Mouse (Mus musculus) lung, postnatal 0 days (tissue): ENCODE measurements around the gene Hspa1a. TPM values are rescaled to one million over a fixed set of nuclear protein-coding genes. Genes with fewer than 3 reads are reported as not detected.
A peak's percentile ranks its signal among the peaks of the same experiment; 100 is the strongest.

Source experiments
- ATAC-seq: fragments of 200-750 bp; cut with Nextera tagmentation; 2 replicates; pipeline ENCODE4 v1.8.0; 2017; ENCODE audit warnings: moderate library complexity
- DNase-seq: peaks from one replicate; pipeline ENCODE4 v3.0.0-alpha.2; 2016; ENCODE audit warnings: low spot score
- H3K27ac ChIP-seq: fragments of 300-500 bp; sonication (generic); 2 replicates; pipeline ENCODE4 v1.5.1; 2014; ENCODE audit warnings: antibody characterized with exemption, mild to moderate bottlenecking, low read length, mixed read lengths
- H3K27me3 ChIP-seq: fragments of 300-500 bp; sonication (generic); replicated peaks from 2 replicates; pipeline ENCODE4 v1.6.1; 2014; ENCODE audit warnings: low read length, mixed read lengths; ENCODE audit not compliant: insufficient read depth
- H3K36me3 ChIP-seq: fragments of 300-500 bp; sonication (generic); 2 replicates; pipeline ENCODE4 v1.6.1; 2014; ENCODE audit warnings: low read length, mixed read lengths; ENCODE audit not compliant: insufficient read depth
- H3K4me1 ChIP-seq: fragments of 300-500 bp; sonication (generic); 2 replicates; pipeline ENCODE4 v1.6.1; 2014; ENCODE audit warnings: antibody characterized with exemption, low read depth, low read length, mixed read lengths; ENCODE audit not compliant: insufficient read depth
- H3K4me2 ChIP-seq: fragments of 300-500 bp; sonication (generic); replicated peaks from 2 replicates; pipeline ENCODE4 v1.6.1; 2014; ENCODE audit warnings: low read depth, mild to moderate bottlenecking, low read length, moderate library complexity, mixed read lengths
- H3K4me3 ChIP-seq: fragments of 300-500 bp; sonication (generic); 2 replicates; pipeline ENCODE4 v1.5.1; 2014; ENCODE audit warnings: low read depth, low read length
- H3K9ac ChIP-seq: fragments of 300-500 bp; sonication (generic); replicated peaks from 2 replicates; pipeline ENCODE4 v1.6.1; 2014; ENCODE audit warnings: low read depth, mild to moderate bottlenecking
- H3K9me3 ChIP-seq: fragments of 300-500 bp; sonication (generic); 2 replicates; pipeline ENCODE4 v1.6.1; 2016; ENCODE audit warnings: low read length, mixed read lengths
- CTCF ChIP-seq: IDR thresholded peaks from 2 replicates; pipeline ENCODE4 v1.5.1; 2016; ENCODE audit warnings: antibody characterized with exemption, mild to moderate bottlenecking
- EP300 ChIP-seq: IDR thresholded peaks from 2 replicates; pipeline ENCODE4 v1.6.1; 2016; ENCODE audit warnings: antibody characterized with exemption, mild to moderate bottlenecking, control low read depth
- WGBS: fragments of 180-500 bp; shearing (Covaris S2); extraction: QIAGEN DNeasy Blood & Tissue Kit; methylation state at CpG from one replicate; pipeline ENCODE4 v1.1.7; 2014; 5-methylcytosine and 5-hydroxymethylcytosine counted together
- polyA plus RNA-seq: library from polyadenylated mRNA; unstranded; fragments of >200 nt; fragmentation: Nextera tagmentation; extraction: Ambion mirVana; gene quantifications from 2 replicates; pipeline ENCODE4 v1.2.1, GENCODE M21; 2015

Hspa1a gene
- polyA plus RNA-seq, 1 experiment from 2014 or later: 8.2 TPM

GRCm38 (mm10) chr17:34931061-34931734, 40.8 kb downstream of the Hspa1a start, which contains the start of gene Neu1:
Gene Neu1 (plus strand): TSS chr17:34931253.
- WGBS: 0% methylated on average over 37 of the region's 38 CpGs
- TF ChIP-seq CTCF (peak; percentile 85), EP300 (peak; percentile 44; the same call in 1 of the 2 replicates)
- H3K4me3 ChIP-seq: peak within 1 kb of the TSS; percentile 60

GRCm38 (mm10) chr17:34928841-34929240, 43.1 kb downstream of the Hspa1a start:
- no peaks in the 10 kb centered on the region for H3K27me3 ChIP-seq
- no peak overlapping the region for H3K4me3 ChIP-seq
- no peaks in the 10 kb centered on the region for H3K9me3 ChIP-seq
- DNase-seq (no peak), ATAC-seq (no peak)
- H3K9ac ChIP-seq: no peak overlapping the region
- no peak overlapping the region for H3K27ac ChIP-seq
- H3K4me2 ChIP-seq: no peak overlapping the region
- no peaks in the 10 kb centered on the region for H3K36me3 ChIP-seq
- H3K4me1 ChIP-seq: peaks cover 7% of the 10 kb centered on the region; the same call in 1 of the 2 replicates
- 36% methylated on average over 4 of the region's 4 CpGs for WGBS
- no peak for TF ChIP-seq EP300
- TF ChIP-seq CTCF: no peak

More at GRCm38 (mm10) chr17:34931061-34931734, 40.8 kb downstream of the Hspa1a start, which contains the start of gene Neu1:
- peaks cover 7% of the 10 kb centered on the region; the same call in 1 of the 2 replicates for H3K4me1 ChIP-seq
- H3K36me3 ChIP-seq: 0 out of 2 replicates have a peak, but pooled peaks cover 2% of the 10 kb centered on the region
- peak within 1 kb of the TSS; percentile 91 for H3K4me2 ChIP-seq
- H3K27ac ChIP-seq: peak within 1 kb of the TSS; percentile 40; the same call in 1 of the 2 replicates
- DNase-seq (peak; percentile 99), ATAC-seq (peak; percentile 99)
- H3K9me3 ChIP-seq: no peaks in the 10 kb centered on the region
- no peaks in the 10 kb centered on the region for H3K27me3 ChIP-seq
- H3K9ac ChIP-seq: peak within 1 kb of the TSS; percentile 55

- Histone ChIP-seq H3K36me3 (no peaks in the 10 kb centered on the region), H3K9me3 (no peaks in the 10 kb centered on the region), H3K4me3 (no peak overlapping the region), H3K4me1 (peaks cover 7% of the 10 kb centered on the region; the same call in 1 of the 2 replicates), H3K27ac (peak overlapping the region; percentile 26; the same call in 1 of the 2 replicates), H3K27me3 (no peaks in the 10 kb centered on the region), H3K9ac (0 out of 2 replicates have a peak overlapping the region, but pooled peaks have one; percentile 12), H3K4me2 (no peak overlapping the region)
- 59% methylated on average over 18 of the region's 18 CpGs for WGBS
- TF ChIP-seq EP300 (no peak), CTCF (no peak)
- DNase-seq: peak; percentile 60
- ATAC-seq: peak; percentile 11; the same call in 1 of the 2 replicates
Measured at GRCm38 (mm10) chr17:34927306-34928019, 44.5 kb downstream of the Hspa1a start.

GRCm38 (mm10) chr17:34924258-34924657, 47.7 kb downstream of the Hspa1a start:
- no peak overlapping the region for H3K9ac ChIP-seq

GRCm38 (mm10) chr17:34922939-34923338, 49.0 kb downstream of the Hspa1a start:
- H3K9me3 ChIP-seq: no peaks in the 10 kb centered on the region
- H3K36me3 ChIP-seq: no peaks in the 10 kb centered on the region
- no peak for ATAC-seq
- H3K4me1 ChIP-seq: no peaks in the 10 kb centered on the region
- no peaks in the 10 kb centered on the region for H3K27me3 ChIP-seq
- DNase-seq: no peak
- TF ChIP-seq EP300 (no peak), CTCF (peak; percentile 34; the same call in 1 of the 2 replicates)
- 55% methylated on average over 6 of the region's 6 CpGs for WGBS
- H3K4me2 ChIP-seq: no peak overlapping the region
- no peak overlapping the region for H3K4me3 ChIP-seq
- no peak overlapping the region for H3K9ac ChIP-seq
- H3K27ac ChIP-seq: no peak overlapping the region

More at GRCm38 (mm10) chr17:34924258-34924657, 47.7 kb downstream of the Hspa1a start:
- Histone ChIP-seq H3K4me3 (no peak overlapping the region), H3K27me3 (no peaks in the 10 kb centered on the region), H3K27ac (no peak overlapping the region), H3K4me1 (no peaks in the 10 kb centered on the region), H3K9me3 (no peaks in the 10 kb centered on the region), H3K36me3 (no peaks in the 10 kb centered on the region), H3K4me2 (no peak overlapping the region)
- TF ChIP-seq EP300 (no peak), CTCF (no peak)
- WGBS: 62% methylated on average over 5 of the region's 5 CpGs
- ATAC-seq (no peak), DNase-seq (no peak)

Other genes with a start within 250 kb of the Hspa1a start
- gene C4b, start 228.3 kb downstream of the Hspa1a start, polyA plus RNA-seq: 5.1 and 6.5 TPM in 2 replicates
- not detected in 2 replicates for gene Cyp21a1, start 167.6 kb downstream of the Hspa1a start, polyA plus RNA-seq
- 34.7 and 37.3 TPM in 2 replicates for gene Stk19, start 135.2 kb downstream of the Hspa1a start, polyA plus RNA-seq
- 39.8 and 40.9 TPM in 2 replicates for gene Dxo, start 135.1 kb downstream of the Hspa1a start, polyA plus RNA-seq
- gene Skiv2l, start 121.9 kb downstream of the Hspa1a start, polyA plus RNA-seq: 30.6 and 32.1 TPM in 2 replicates
- 45.0 and 49.0 TPM in 2 replicates for gene Nelfe, start 121.8 kb downstream of the Hspa1a start, polyA plus RNA-seq
- gene Cfb, start 109.6 kb downstream of the Hspa1a start, polyA plus RNA-seq: 8.1 and 10.6 TPM in 2 replicates
- 0.89 and 0.99 TPM in 2 replicates for gene Zbtb12, start 92.7 kb downstream of the Hspa1a start, polyA plus RNA-seq
- not detected in 2 replicates for gene Gm20547, start 90.1 kb downstream of the Hspa1a start, polyA plus RNA-seq
- gene C2, start 73.9 kb downstream of the Hspa1a start, polyA plus RNA-seq: 11.7 and 13.6 TPM in 2 replicates
- 28.7 and 35.6 TPM in 2 replicates for gene Ehmt2, start 73.7 kb downstream of the Hspa1a start, polyA plus RNA-seq
- gene Slc44a4, start 57.7 kb downstream of the Hspa1a start, polyA plus RNA-seq: 7.0 and 7.3 TPM in 2 replicates
- 31.9 and 34.2 TPM in 2 replicates for gene Neu1, start 40.9 kb downstream of the Hspa1a start, polyA plus RNA-seq
- 0.35 and 0.50 TPM in 2 replicates for gene Hspa1b, start 12.9 kb downstream of the Hspa1a start, polyA plus RNA-seq
- gene Gm20481, start 2.2 kb downstream of the Hspa1a start, polyA plus RNA-seq: not detected in 2 replicates
- gene Hspa1l, start 547 bp upstream of the Hspa1a start, polyA plus RNA-seq: 0.70 and 0.79 TPM in 2 replicates
- gene Lsm2, start 9.7 kb upstream of the Hspa1a start, polyA plus RNA-seq: 47.3 and 55.4 TPM in 2 replicates
- gene Vars, start 28.8 kb upstream of the Hspa1a start, polyA plus RNA-seq: 24.6 and 24.7 TPM in 2 replicates
- 0.30 and 0.36 TPM in 2 replicates for gene Vwa7, start 44.4 kb upstream of the Hspa1a start, polyA plus RNA-seq
- gene Sapcd1, start 55.9 kb upstream of the Hspa1a start, polyA plus RNA-seq: 1.7 TPM in 2 replicates
- gene Msh5, start 74.6 kb upstream of the Hspa1a start, polyA plus RNA-seq: 1.8 and 2.4 TPM in 2 replicates
- 343 and 355 TPM in 2 replicates for gene Clic1, start 77.8 kb upstream of the Hspa1a start, polyA plus RNA-seq
- gene Ddah2, start 86.9 kb upstream of the Hspa1a start, polyA plus RNA-seq: 238 and 247 TPM in 2 replicates
- 3.5 and 4.9 TPM in 2 replicates for gene Ly6g6c, start 93.2 kb upstream of the Hspa1a start, polyA plus RNA-seq
- gene Mpig6b, start 94.0 kb upstream of the Hspa1a start, polyA plus RNA-seq: 2.1 and 2.3 TPM in 2 replicates
- 2.8 and 3.1 TPM in 2 replicates for gene Ly6g6e, start 104.7 kb upstream of the Hspa1a start, polyA plus RNA-seq
- gene Ly6g6d, start 105.9 kb upstream of the Hspa1a start, polyA plus RNA-seq: 14.4 and 14.7 TPM in 2 replicates
- 0.71 and 0.74 TPM in 2 replicates for gene Ly6g6f, start 113.5 kb upstream of the Hspa1a start, polyA plus RNA-seq
- 104 and 111 TPM in 2 replicates for gene Abhd16a, start 117.1 kb upstream of the Hspa1a start, polyA plus RNA-seq
- gene Ly6g5c, start 136.1 kb upstream of the Hspa1a start, polyA plus RNA-seq: not detected in 2 replicates
- 0.60 and 0.69 TPM in 2 replicates for gene Ly6g5b, start 143.3 kb upstream of the Hspa1a start, polyA plus RNA-seq
- gene Gpank1, start 149.3 kb upstream of the Hspa1a start, polyA plus RNA-seq: 16.0 and 18.5 TPM in 2 replicates
- gene Csnk2b, start 149.9 kb upstream of the Hspa1a start, polyA plus RNA-seq: 203 and 207 TPM in 2 replicates
- gene D17H6S53E, start 154.2 kb upstream of the Hspa1a start, polyA plus RNA-seq: 14.4 and 16.3 TPM in 2 replicates
- gene Apom, start 159.9 kb upstream of the Hspa1a start, polyA plus RNA-seq: 0.19 and 0.27 TPM in 2 replicates
- gene Bag6, start 163.0 kb upstream of the Hspa1a start, polyA plus RNA-seq: 34.8 and 35.8 TPM in 2 replicates
- gene Prrc2a, start 192.7 kb upstream of the Hspa1a start, polyA plus RNA-seq: 74.1 and 86.0 TPM in 2 replicates
- gene Aif1, start 203.9 kb upstream of the Hspa1a start, polyA plus RNA-seq: 9.9 and 10.3 TPM in 2 replicates
- 24.8 and 27.5 TPM in 2 replicates for gene Lst1, start 216.3 kb upstream of the Hspa1a start, polyA plus RNA-seq
- 2.3 and 3.0 TPM in 2 replicates for gene Ltb, start 222.3 kb upstream of the Hspa1a start, polyA plus RNA-seq
- 0.95 and 3.7 TPM in 2 replicates for gene Tnf, start 229.9 kb upstream of the Hspa1a start, polyA plus RNA-seq
- gene Lta, start 233.2 kb upstream of the Hspa1a start, polyA plus RNA-seq: 0.11 TPM in 1 of 2 replicates, not detected in the other
- 0.60 TPM in 1 of 2 replicates, not detected in the other for gene Gm16181, start 248.7 kb upstream of the Hspa1a start, polyA plus RNA-seq